Mouse (Mus musculus): ENCODE measurements around the gene Aspn.
A peak's percentile ranks its signal among the peaks of the same experiment; 100 is the strongest.

Gene Aspn

GRCm38 (mm10) chr13:49544279-49544678, at the start of gene Aspn:
Aspn (plus strand) TSS chr13:49544443.
- no peak for DNase-seq (ENCODE audit: low read depth in 1 of 2, low spot score in 2 of 2)

DNA sequence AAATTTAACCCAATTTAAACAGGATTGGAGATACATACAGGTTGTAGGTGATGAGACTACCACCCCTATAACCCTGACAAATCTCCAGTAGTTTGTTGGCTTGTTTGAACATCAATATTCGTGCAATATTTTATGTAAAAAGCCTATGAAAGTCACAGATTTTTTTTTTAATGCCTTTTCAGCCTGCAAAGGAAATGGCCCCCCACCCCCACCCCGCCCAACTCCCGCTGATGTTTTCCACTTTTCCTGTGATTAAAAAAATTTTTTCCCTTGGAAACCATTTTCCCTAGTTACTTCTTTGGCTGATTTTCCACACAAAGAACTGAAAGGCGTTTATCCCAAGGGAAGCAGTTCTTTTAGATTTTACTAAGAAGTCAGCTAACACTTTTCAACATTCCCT, 39.7 kb upstream of the Aspn start, which contains the start of gene Ecm2:
Gene Ecm2 (plus strand): TSS at position 301 of the 400 bp plus-strand sequence.
- no peak for DNase-seq (ENCODE audit: low read depth in 1 of 2, low spot score in 2 of 2)

DNA sequence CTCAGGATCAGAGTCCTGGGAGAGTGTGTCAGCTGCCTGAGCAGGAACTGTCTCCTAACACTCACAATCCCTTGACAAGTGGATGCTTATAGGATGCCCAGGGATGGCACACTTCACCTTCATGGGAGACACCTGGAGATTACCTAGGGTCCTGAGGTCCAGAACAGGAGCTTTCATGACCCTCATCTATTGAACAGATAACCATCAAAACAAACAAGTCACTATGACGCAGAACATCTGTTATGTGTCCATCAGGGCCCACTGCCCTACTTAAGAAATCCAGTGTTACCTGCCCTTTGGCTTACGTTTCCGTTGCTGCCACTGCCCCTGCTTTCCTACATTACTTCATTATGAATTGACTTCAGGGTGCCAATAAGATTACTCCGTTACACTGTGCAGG, 38.5 kb upstream of the Aspn start:
- DNase-seq (ENCODE audit: low read depth in 1 of 2, low spot score in 2 of 2) = no peak

DNA sequence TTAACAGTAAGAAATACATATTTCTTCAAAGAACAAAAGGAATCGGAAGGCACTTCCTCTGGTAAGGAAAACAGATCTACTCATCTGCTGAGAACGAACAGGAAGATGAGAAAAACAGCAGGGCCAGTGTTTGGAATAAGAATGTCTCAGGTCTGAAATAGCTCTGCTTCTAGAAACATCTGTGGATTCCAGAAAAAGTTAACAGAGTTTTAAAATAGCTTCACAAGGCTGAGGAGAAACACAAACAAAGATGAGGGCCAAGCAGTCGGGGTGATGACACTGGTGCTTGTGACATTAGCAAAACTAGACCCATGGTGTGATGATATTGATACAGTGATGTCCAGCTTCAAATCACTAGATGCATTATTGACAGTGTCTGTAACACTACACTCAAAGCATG, 37.1 kb upstream of the Aspn start:
- no peak for DNase-seq (ENCODE audit: low read depth in 1 of 2, low spot score in 2 of 2)

DNA sequence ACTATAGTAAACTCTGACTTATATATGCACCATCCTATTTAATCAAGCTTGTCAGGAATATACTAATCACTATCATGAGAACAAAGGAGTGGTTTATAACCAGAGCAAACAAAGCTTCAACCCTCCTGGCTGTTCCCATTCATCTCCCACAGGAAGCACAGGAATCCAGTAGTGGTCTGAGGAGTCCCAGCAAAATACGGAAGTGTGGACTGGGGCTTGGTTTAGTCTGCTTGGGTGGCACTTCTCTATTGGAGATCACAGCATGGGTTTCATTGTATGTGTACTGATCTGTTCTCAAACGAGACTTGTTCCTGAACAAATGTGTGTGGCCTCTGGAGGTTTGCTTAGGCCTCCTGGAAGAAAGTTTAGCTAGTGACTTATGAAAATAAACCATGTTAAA, 25.5 kb upstream of the Aspn start:
- DNase-seq (ENCODE audit: low read depth in 1 of 2, low spot score in 2 of 2) = peak in 1 of 2 experiments; percentile 1

DNA sequence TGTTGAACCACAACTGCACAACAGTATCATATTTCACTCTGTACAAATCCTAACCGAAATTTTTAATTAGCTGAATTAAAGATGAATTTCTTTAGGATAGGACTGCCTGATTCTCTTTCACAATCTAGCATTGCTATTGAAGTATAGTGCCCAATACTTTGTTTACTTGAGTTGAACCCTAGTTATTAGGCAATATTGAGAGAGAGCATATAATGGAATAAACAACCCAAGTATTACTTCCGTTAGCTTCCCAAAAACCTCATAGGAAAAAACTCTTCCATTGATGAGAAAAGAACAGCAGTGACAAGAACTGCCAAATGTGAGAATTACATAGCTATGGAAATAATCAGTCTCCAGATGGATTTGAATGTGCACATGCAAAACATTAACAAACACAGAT, 18.0 kb upstream of the Aspn start:
- no peak for DNase-seq (ENCODE audit: low read depth in 1 of 2, low spot score in 2 of 2)

DNA sequence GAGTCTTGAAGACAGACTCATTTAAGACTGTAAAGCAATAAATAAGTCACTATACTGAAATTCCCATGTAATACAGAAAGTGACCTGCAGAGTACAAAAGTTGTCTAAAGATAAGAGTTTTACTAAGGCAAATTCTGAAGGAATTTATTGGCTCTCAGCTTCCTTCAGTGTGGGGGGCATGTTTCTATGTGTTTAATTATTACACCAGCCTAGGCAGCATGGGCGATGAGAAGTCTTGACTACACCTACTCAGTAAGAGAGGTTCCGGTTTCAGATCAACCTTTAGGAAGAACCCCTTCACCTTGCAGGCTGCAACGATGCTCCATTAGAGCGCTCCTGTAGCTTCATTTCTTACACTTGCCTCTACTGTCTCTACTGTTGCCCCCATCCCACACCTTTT, 13.6 kb upstream of the Aspn start:
- DNase-seq (ENCODE audit: low read depth in 1 of 2, low spot score in 2 of 2) = no peak

- no peak for DNase-seq (ENCODE audit: low read depth in 1 of 2, low spot score in 2 of 2)
Measured at GRCm38 (mm10) chr13:49536946-49537345, 7.3 kb upstream of the Aspn start.

DNA sequence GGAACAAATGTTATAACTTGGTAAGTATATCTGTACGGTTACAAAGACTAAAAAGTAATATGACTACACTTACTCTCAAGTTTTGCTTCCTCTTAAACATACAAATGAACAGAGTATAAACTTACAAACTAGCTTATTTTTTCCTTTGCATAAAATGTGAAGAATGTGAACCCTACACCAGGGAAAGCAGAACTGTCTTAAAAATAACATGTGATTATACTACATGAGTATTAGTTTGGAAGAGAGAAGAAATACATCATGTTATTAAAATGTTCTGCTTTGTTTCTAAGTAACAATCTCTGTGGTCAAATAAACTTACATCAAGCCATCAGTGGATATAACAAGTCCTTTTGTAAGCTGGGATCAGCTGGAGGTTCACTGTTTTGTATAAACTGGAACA, 5.5 kb upstream of the Aspn start:
- no peak for DNase-seq (ENCODE audit: low read depth in 1 of 2, low spot score in 2 of 2)

GRCm38 (mm10) chr13:49545646-49546045, 1.4 kb downstream of the Aspn start:
- DNase-seq (ENCODE audit: low read depth in 1 of 2, low spot score in 2 of 2) = no peak

GRCm38 (mm10) chr13:49546517-49546916, 2.3 kb downstream of the Aspn start:
- DNase-seq (ENCODE audit: low read depth in 1 of 2, low spot score in 2 of 2) = no peak

GRCm38 (mm10) chr13:49547563-49548150, 3.4 kb downstream of the Aspn start:
- DNase-seq (ENCODE audit: low read depth in 1 of 2, low spot score in 2 of 2) = no peak

DNA sequence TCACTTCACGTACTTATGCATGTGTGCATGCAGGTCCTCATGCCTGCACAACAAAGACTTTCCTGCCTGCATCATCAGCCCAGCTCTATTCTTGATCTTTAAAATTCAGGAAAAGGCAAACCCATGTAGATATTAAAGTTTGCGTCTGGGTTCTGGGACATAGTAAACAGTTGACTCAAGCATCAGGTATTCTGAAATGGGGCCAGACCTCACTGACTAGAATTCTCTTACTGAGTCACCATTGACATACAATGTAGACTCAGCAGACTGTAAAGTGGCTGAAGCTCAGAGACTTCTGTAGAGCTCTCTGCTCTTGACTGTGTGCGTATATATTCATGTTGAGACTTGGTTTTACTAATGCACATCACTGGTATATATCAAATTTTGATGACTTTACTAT, 5.4 kb downstream of the Aspn start:
- no peak for DNase-seq (ENCODE audit: low read depth in 1 of 2, low spot score in 2 of 2)

- DNase-seq (ENCODE audit: low read depth in 1 of 2, low spot score in 2 of 2) = no peak
Measured at GRCm38 (mm10) chr13:49554519-49554918, 10.3 kb downstream of the Aspn start.

GRCm38 (mm10) chr13:49556203-49556602, 12.0 kb downstream of the Aspn start:
- DNase-seq (ENCODE audit: low read depth in 1 of 2, low spot score in 2 of 2) = no peak

DNA sequence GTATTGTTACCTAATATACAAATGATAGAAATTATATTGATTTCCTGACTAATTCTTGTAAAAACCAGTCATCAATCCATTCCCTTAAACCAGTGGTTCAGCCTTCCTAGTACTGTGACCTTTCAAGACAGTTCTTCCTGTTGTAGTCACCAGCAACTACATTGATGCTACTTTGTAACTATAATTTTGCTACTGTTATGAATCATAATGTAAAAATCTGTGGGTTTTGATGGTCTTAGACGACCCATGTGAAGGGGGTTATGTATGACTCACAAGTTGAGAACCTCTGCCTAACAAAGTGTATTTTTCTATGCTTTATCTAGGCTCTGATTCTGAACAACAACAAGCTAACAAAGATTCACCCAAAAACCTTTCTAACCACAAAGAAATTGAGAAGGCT, 12.7 kb downstream of the Aspn start:
- no peak for DNase-seq (ENCODE audit: low read depth in 1 of 2, low spot score in 2 of 2)

DNA sequence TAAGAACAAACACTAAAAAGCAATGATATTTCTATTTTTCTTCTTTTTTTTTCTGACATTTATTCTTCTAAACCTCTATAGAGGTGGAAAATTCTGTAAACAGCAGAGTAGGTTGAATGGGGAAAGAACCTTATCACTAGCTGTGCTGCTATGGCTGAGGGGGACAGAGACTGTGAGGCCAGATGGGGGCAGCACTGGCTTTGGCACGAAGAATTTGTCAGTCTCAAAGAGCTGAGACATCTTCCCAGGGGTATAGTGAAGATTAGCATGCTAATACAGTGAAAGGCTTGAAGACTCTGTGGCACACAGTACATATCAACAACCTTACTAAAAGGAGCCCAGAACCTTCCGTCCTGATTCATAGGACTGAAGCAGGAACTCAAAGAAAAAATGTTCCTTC, 14.9 kb downstream of the Aspn start:
- no peak for DNase-seq (ENCODE audit: low read depth in 1 of 2, low spot score in 2 of 2)

- DNase-seq (ENCODE audit: low read depth in 1 of 2, low spot score in 2 of 2) = no peak
Measured at GRCm38 (mm10) chr13:49560886-49561285, 16.6 kb downstream of the Aspn start.

- DNase-seq (ENCODE audit: low read depth in 1 of 2, low spot score in 2 of 2) = no peak
Measured at GRCm38 (mm10) chr13:49564347-49564746, 20.1 kb downstream of the Aspn start.

GRCm38 (mm10) chr13:49570371-49570770, 26.1 kb downstream of the Aspn start:
- DNase-seq (ENCODE audit: low read depth in 1 of 2, low spot score in 2 of 2) = no peak

- no peak for DNase-seq (ENCODE audit: low read depth in 1 of 2, low spot score in 2 of 2)
Measured at GRCm38 (mm10) chr13:49571418-49571817, 27.2 kb downstream of the Aspn start.

GRCm38 (mm10) chr13:49581541-49582530, 37.6 kb downstream of the Aspn start, which contains the start of gene Omd:
Omd (plus strand) TSS chr13:49582462.
- DNase-seq (ENCODE audit: low read depth in 1 of 2, low spot score in 2 of 2) = no peak

Data from monocyte, adult 2 months (primary cell).